Mouse (Mus musculus): ENCODE results near the gene Fam222b. TPM values are rescaled to one million over a fixed set of nuclear protein-coding genes. Genes with fewer than 3 reads are reported as not detected.
"Not testable (repeated sequence)": the region's sequence is repeated elsewhere in the genome, so short reads cannot be mapped to it uniquely, and the experiment has no call there.

Gene Fam222b
- total RNA-seq, 1 experiment from 2014 or later: 7.2 TPM

GRCm38 (mm10) chr11:78129458-78129857 is 35.0 kb downstream of the Fam222b start:
- ATAC-seq (replicated peaks; ENCODE audit: low read depth, poor library complexity, severe bottlenecking): no peak

- no peak for ATAC-seq (replicated peaks; ENCODE audit: low read depth, poor library complexity, severe bottlenecking)
Observed at GRCm38 (mm10) chr11:78133915-78134314, 39.5 kb downstream of the Fam222b start.

- ATAC-seq (replicated peaks; ENCODE audit: low read depth, poor library complexity, severe bottlenecking): no peak
Observed at GRCm38 (mm10) chr11:78134344-78134743, 39.9 kb downstream of the Fam222b start.

GRCm38 (mm10) chr11:78135314-78135713 is 40.9 kb downstream of the Fam222b start:
- ATAC-seq (replicated peaks; ENCODE audit: low read depth, poor library complexity, severe bottlenecking): not testable (repeated sequence)

GRCm38 (mm10) chr11:78136132-78136531 is 41.7 kb downstream of the Fam222b start:
- peak; percentile 47; the same call in 1 of the 2 replicates for ATAC-seq (replicated peaks; ENCODE audit: low read depth, poor library complexity, severe bottlenecking)

- no peak for ATAC-seq (replicated peaks; ENCODE audit: low read depth, poor library complexity, severe bottlenecking)
Observed at GRCm38 (mm10) chr11:78137584-78137983, 43.1 kb downstream of the Fam222b start.

- ATAC-seq (replicated peaks; ENCODE audit: low read depth, poor library complexity, severe bottlenecking): no peak
Observed at GRCm38 (mm10) chr11:78138023-78138422, 43.6 kb downstream of the Fam222b start.

GRCm38 (mm10) chr11:78140665-78141064 is 46.2 kb downstream of the Fam222b start:
- ATAC-seq (replicated peaks; ENCODE audit: low read depth, poor library complexity, severe bottlenecking): no peak

GRCm38 (mm10) chr11:78143520-78143919 is 49.1 kb downstream of the Fam222b start:
- no peak for ATAC-seq (replicated peaks; ENCODE audit: low read depth, poor library complexity, severe bottlenecking)

- no peak for ATAC-seq (replicated peaks; ENCODE audit: low read depth, poor library complexity, severe bottlenecking)
Observed at GRCm38 (mm10) chr11:78146168-78146567, 51.7 kb downstream of the Fam222b start.

- ATAC-seq (replicated peaks; ENCODE audit: low read depth, poor library complexity, severe bottlenecking): no peak
Observed at GRCm38 (mm10) chr11:78146707-78147543, 52.5 kb downstream of the Fam222b start.

GRCm38 (mm10) chr11:78151161-78151560 is 56.7 kb downstream of the Fam222b start:
- ATAC-seq (replicated peaks; ENCODE audit: low read depth, poor library complexity, severe bottlenecking): peak; percentile 60

- no peak for ATAC-seq (replicated peaks; ENCODE audit: low read depth, poor library complexity, severe bottlenecking)
Observed at GRCm38 (mm10) chr11:78152299-78153231, 58.1 kb downstream of the Fam222b start.

- no peak for ATAC-seq (replicated peaks; ENCODE audit: low read depth, poor library complexity, severe bottlenecking)
Observed at GRCm38 (mm10) chr11:78153778-78154177, 59.3 kb downstream of the Fam222b start.

- no peak for ATAC-seq (replicated peaks; ENCODE audit: low read depth, poor library complexity, severe bottlenecking)
Observed at GRCm38 (mm10) chr11:78155674-78156073, 61.2 kb downstream of the Fam222b start.

- ATAC-seq (replicated peaks; ENCODE audit: low read depth, poor library complexity, severe bottlenecking): no peak
Observed at GRCm38 (mm10) chr11:78156156-78156699, 61.8 kb downstream of the Fam222b start.

GRCm38 (mm10) chr11:78159096-78159495 is 64.6 kb downstream of the Fam222b start:
- ATAC-seq (replicated peaks; ENCODE audit: low read depth, poor library complexity, severe bottlenecking): peak; percentile 93

GRCm38 (mm10) chr11:78159557-78159956 is 65.1 kb downstream of the Fam222b start:
- ATAC-seq (replicated peaks; ENCODE audit: low read depth, poor library complexity, severe bottlenecking): no peak

GRCm38 (mm10) chr11:78160171-78160570 is 65.7 kb downstream of the Fam222b start:
- ATAC-seq (replicated peaks; ENCODE audit: low read depth, poor library complexity, severe bottlenecking): no peak

- no peak for ATAC-seq (replicated peaks; ENCODE audit: low read depth, poor library complexity, severe bottlenecking)
Observed at GRCm38 (mm10) chr11:78160675-78161074, 66.2 kb downstream of the Fam222b start.
